Mouse (Mus musculus) urinary bladder, postnatal 25 days (tissue): Measurements from ENCODE around the gene Prss8.
A peak's percentile ranks its signal among the peaks of the same experiment; 100 is the strongest.

Experiments used
- DNase-seq: peaks from one replicate; pipeline ENCODE4 v3.0.0; 2022; ENCODE audit warnings: low spot score

The Prss8 gene

DNA sequence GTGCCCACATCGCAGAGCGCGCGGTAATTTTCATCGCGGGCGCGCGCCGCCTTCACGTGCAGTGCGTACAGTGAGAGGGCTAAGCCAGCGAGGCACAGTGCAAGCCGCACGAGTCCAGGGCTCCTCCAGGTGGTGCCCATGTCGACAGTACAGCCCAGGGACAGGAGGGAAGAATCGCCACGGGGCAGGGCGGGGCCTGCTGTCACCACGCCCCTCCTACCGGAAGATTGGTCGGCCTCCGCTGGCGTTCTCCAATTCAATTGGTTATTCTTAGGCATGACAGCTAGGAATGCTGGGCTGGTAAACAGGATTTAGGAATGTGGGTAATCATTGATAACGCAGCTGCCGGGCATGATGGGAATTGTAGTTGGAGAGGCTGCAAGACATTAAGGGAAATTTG is 34.5 kb downstream of the Prss8 start, which contains the start of the genes Gm21974 and Vkorc1:
Gene Gm21974, minus strand, starts transcription at position 13 of the 400 bp plus-strand sequence.
Gene Vkorc1, minus strand, starts transcription at position 176 of the 400 bp plus-strand sequence.
- peak; percentile 90 for DNase-seq

DNA sequence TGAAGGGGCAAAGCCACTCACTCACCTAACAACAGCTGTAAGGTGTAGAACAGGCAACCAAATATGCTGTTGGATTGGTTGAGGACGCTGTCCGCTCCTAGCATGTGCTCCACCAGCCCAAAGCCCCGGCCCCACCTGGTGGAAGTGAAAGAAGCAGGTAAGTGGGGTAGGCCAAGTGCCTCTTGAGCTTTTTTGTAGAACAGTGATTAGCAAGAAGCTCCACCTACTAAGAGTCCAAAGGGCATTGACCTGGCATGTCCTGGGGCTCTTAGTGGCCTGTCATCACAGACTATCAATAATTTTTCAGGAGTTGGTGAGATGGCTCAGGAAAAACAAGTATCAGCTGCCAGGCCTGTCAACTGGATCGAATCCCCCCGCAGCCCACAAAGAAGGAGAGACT is 35.4 kb downstream of the Prss8 start:
- DNase-seq: no peak

GRCm38 (mm10) chr7:127890798-127891197 is 39.1 kb downstream of the Prss8 start, which contains the start of gene Prss53:
Prss53 (minus strand) TSS chr7:127890970.
- DNase-seq: no peak

DNA sequence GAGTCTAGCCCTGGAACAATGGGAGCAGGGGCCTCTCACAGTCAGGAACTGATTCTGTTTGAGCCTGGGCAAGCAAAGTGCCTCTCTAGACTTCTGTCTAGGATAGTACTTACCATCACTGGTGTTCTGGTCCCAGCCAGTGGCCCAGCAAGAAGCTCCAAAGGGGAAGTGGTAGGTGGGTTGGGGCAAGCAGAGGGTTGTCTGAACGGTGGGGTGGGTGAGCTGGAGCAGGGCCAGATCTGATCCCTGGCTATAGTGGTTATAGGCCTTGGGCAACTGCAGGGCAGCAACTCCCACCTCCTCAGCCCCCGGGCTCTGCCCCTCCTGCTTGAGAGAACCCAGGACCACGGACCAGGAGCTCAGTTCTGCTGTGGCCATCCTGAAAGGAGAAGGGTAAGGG is 41.1 kb downstream of the Prss8 start:
- no peak for DNase-seq

DNA sequence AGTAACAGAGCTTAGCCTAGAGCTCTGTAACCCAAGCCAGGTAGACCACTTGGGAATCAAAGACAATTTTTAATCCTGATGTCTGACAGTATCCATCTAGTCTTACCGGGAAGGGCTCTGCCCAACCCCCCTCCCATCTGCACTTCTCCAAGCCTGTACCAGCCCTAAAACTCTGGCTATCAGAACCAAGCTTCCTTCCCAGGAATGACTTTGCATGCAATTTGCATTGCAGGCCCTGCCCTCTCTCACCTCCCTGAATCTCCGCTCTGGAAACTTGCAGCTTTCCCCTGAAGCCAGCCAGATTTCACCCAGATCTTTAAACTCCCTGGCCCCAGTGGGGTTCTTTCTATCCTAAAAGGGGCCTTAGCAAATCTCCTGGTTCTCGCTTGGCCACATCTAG is 42.1 kb downstream of the Prss8 start:
- DNase-seq: no peak

- DNase-seq: no peak
Measured at GRCm38 (mm10) chr7:127887191-127887590, 42.7 kb downstream of the Prss8 start.

DNA sequence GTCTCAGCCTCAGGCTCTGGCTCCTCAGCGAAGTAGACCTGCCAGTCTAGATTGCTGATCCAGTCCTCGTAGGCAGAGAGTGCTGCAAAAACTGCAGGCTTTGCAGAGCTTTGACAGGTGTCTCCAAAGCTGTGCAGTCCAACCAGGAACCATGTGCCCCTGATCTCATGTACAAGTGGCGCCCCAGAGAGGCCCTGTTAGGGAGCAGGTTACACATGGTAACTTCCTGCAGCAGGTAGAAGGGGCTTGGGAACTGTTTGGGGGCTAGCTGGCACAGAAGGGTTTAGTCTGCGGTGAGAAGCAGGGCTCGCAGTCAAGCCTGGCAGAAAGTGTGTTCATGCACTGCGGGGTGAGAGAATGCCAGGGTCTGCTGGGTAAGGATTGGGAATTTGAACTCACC is 43.4 kb downstream of the Prss8 start:
- DNase-seq: no peak

DNA sequence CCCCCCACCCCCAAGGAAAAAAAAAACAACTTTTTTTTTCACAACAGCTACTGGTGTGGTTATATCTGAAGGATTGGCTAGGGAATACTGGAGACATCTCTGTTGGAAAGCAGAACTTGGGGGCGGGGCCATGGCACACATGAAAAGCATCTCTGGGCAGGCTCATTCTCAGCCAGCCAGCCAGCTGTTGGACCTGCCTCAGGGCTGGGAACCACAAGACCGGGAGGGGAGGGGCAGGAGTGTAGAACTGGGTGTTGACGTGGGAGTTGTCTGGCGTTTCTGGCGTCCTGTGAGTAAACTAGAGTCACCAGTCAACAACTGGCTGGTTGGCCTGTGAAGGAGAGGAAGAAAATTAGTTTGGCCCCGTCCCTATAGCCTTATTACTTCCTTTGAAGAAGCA is 44.0 kb downstream of the Prss8 start:
- peak; percentile 51 for DNase-seq

- no peak for DNase-seq
Measured at GRCm38 (mm10) chr7:127880431-127880830, 49.5 kb downstream of the Prss8 start.

DNA sequence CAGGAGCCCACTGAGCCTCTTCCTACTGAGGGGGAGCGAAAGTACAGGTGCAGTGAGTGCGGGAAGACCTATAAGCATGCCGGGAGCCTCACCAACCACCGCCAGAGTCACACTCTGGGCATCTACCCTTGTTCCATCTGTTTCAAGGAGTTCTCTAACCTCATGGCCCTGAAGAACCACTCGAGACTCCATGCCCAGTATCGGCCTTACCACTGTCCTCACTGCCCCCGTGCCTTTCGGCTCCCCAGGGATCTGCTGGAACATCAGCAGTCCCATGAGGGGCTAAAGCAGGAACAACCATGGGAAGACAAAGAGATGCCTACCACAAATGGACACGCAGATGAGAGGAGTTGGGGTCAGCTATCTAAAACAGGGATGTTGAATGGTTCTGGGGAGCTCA is 50.6 kb downstream of the Prss8 start:
- no peak for DNase-seq

DNA sequence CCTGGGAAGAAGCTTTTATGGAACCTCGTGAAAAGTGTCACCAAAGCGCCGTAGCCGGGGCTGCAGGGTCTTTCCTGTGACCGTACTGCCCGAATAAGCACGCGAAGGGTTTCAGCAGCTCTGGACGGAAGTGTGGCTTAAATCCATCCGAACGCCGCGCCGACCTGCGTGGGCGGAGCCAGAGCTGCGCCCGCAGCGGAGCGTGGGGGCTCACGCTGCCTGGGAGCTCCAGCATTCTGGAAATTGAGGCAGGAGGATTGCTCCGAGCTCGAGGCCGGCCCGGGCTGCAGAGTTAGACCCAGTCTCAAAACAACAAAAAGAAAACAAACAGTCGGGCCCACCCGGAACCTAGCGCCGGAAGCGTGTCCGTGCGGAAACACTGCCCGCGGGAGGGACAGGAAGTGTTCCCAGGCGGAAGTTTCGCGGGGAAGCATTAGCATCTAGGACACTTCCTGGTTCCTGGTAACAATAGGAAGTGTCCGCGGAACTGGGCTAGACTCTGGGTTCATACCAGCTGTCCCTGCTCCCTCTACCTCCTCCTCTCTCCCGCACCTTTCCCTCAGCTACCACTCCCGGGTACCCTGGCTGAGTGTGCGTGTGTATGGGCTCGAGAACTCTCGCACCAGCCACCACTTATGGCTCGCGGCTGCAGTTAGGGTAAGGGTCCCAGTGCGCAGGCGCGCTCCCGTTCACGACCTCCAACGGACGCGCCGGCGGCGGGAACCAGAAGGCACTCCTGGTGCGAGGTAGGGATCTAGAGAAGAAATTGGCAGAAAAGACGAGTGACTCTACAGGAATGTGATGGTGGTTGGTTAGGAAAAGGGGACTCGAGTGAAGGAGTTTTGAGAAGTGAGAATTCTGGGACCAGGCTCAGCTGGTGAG is 53.2 kb downstream of the Prss8 start, which contains the start of gene Zfp668:
Gene Zfp668, minus strand, starts transcription at position 362 of the 882 bp plus-strand sequence.
- DNase-seq: peak; percentile 88

DNA sequence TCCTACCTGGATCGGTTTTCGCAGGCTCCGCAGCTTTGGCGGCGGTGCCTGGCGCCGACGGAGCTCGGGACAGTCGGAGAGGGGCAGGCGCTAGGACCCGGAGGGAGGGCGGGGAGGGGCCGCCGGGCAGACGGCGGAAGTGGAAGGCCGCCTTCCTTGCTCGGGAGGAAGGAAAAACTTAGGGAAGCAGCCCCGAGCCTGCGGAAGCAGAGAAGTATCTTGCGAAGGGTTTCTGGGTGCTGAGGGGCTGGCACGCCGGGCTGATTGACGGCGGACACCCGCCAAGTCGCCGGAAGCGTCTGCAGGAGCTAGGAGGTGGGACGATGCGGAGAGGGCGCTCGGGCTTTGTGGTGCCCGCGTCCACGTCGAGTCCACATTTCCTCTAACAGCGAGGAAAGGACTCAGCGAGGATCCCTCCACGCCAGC is 53.9 kb downstream of the Prss8 start, which contains the start of gene Zfp646:
Gene Zfp646, plus strand, starts transcription at position 181 of the 426 bp plus-strand sequence.
- peak; percentile 64 for DNase-seq
